Mouse (Mus musculus) liver, embryonic 11.5 days (tissue): ENCODE measurements around the gene Mmp24. TPM values are rescaled to one million over a fixed set of nuclear protein-coding genes. Genes with fewer than 3 reads are reported as not detected.
"Not testable (repeated sequence)": the region's sequence is repeated elsewhere in the genome, so short reads cannot be mapped to it uniquely, and the experiment has no call there.

Source experiments
- ATAC-seq: fragments of 200-750 bp; cut with Nextera tagmentation; replicated peaks from 2 replicates; pipeline ENCODE4 v1.8.0; 2017; ENCODE audit warnings: moderate number of reproducible peaks, mild to moderate bottlenecking, moderate TSS enrichment, moderate library complexity; ENCODE audit not compliant: low FRiP score
- DNase-seq: peaks from one replicate; pipeline ENCODE4 v3.0.0-alpha.2; 2017; ENCODE audit warnings: low spot score
- H3K27ac ChIP-seq: fragments of 300-500 bp; sonication (generic); 2 replicates; pipeline ENCODE4 v1.5.1; 2014; ENCODE audit warnings: mild to moderate bottlenecking, low read depth, low read length, control low read depth
- H3K27me3 ChIP-seq: fragments of 300-500 bp; sonication (generic); replicated peaks from 2 replicates; pipeline ENCODE4 v1.6.1; 2014; ENCODE audit warnings: low read length, mixed read lengths; ENCODE audit not compliant: control insufficient read depth, insufficient read depth
- H3K36me3 ChIP-seq: fragments of 300-500 bp; sonication (generic); 2 replicates; pipeline ENCODE4 v1.6.1; 2014; ENCODE audit warnings: mild to moderate bottlenecking, low read length, moderate library complexity, mixed read lengths; ENCODE audit not compliant: control insufficient read depth, insufficient read depth
- H3K4me1 ChIP-seq: fragments of 300-500 bp; sonication (generic); replicated peaks from 2 replicates; pipeline ENCODE4 v1.6.1; 2014; ENCODE audit warnings: low read length, mixed read lengths; ENCODE audit not compliant: control insufficient read depth, insufficient read depth
- H3K4me2 ChIP-seq: fragments of 300-500 bp; sonication (generic); 2 replicates; pipeline ENCODE4 v1.6.1; 2014; ENCODE audit warnings: mild to moderate bottlenecking, control low read depth, moderate library complexity
- H3K4me3 ChIP-seq: fragments of 300-500 bp; sonication (generic); 2 replicates; pipeline ENCODE4 v1.5.1; 2014; ENCODE audit warnings: low read depth, low read length, control low read depth
- H3K9ac ChIP-seq: fragments of 300-500 bp; sonication (generic); 2 replicates; pipeline ENCODE4 v1.6.1; 2014; ENCODE audit warnings: low read depth, low read length, control low read depth
- H3K9me3 ChIP-seq: fragments of 300-500 bp; sonication (generic); 2 replicates; pipeline ENCODE4 v1.6.1; 2016; ENCODE audit warnings: low read length, inconsistent platforms, mixed read lengths; ENCODE audit not compliant: control insufficient read depth
- WGBS: fragments of 180-500 bp; shearing (Covaris S2); extraction: QIAGEN DNeasy Blood & Tissue Kit; methylation state at CpG from one replicate; pipeline ENCODE4 v1.1.7; 2014; 5-methylcytosine and 5-hydroxymethylcytosine counted together
- polyA plus RNA-seq: library from polyadenylated mRNA; unstranded; fragments of >200 nt; fragmentation: Nextera tagmentation; extraction: Ambion mirVana; gene quantifications from 2 replicates; pipeline ENCODE4 v1.2.1, GENCODE M21; 2014

The Mmp24 gene
- polyA plus RNA-seq, 1 experiment from 2014 or later, result not detected

- H3K9ac ChIP-seq, result peak overlapping the region; percentile 71
- peaks cover 20% of the 10 kb centered on the region for H3K36me3 ChIP-seq
- peak overlapping the region; percentile 75 for H3K4me2 ChIP-seq
- DNase-seq (peak; percentile 46), ATAC-seq (peak; percentile 7; the same call in 1 of the 2 replicates)
- peaks cover 14% of the 10 kb centered on the region for H3K4me1 ChIP-seq
- 1% methylated on average over 52 of the region's 52 CpGs for WGBS
- no peaks in the 10 kb centered on the region for H3K27me3 ChIP-seq
- no peaks in the 10 kb centered on the region for H3K9me3 ChIP-seq
- H3K4me3 ChIP-seq, result peak overlapping the region; percentile 68
- peak overlapping the region; percentile 70 for H3K27ac ChIP-seq
These were observed 50.9 kb downstream of the Mmp24 start for GRCm38 (mm10) chr2:155825904-155826629.

- no peaks in the 10 kb centered on the region for H3K27me3 ChIP-seq
- H3K9me3 ChIP-seq, result no peaks in the 10 kb centered on the region
- 2% methylated on average over 27 of the region's 27 CpGs for WGBS
These were observed 51.7 kb downstream of the Mmp24 start, which contains the start of gene Eif6 for GRCm38 (mm10) chr2:155826630-155827424. Gene Eif6, minus strand, starts transcription at chr2:155826925.

GRCm38 (mm10) chr2:155830841-155831240 lies 55.7 kb downstream of the Mmp24 start:
- ATAC-seq, result no peak
- H3K27ac ChIP-seq, result no peak overlapping the region
- H3K27me3 ChIP-seq, result no peaks in the 10 kb centered on the region
- no peak overlapping the region for H3K4me3 ChIP-seq
- H3K36me3 ChIP-seq, result no peaks in the 10 kb centered on the region
- H3K4me1 ChIP-seq, result peaks cover 7% of the 10 kb centered on the region
- H3K9me3 ChIP-seq, result no peaks in the 10 kb centered on the region
- DNase-seq, result no peak
- WGBS, result 83% methylated on average over 8 of the region's 8 CpGs
- H3K4me2 ChIP-seq, result no peak overlapping the region
- no peak overlapping the region for H3K9ac ChIP-seq

More at GRCm38 (mm10) chr2:155826630-155827424, 51.7 kb downstream of the Mmp24 start, which contains the start of gene Eif6:
- peak within 1 kb of the TSS; percentile 75 for H3K4me2 ChIP-seq
- peaks cover 15% of the 10 kb centered on the region for H3K36me3 ChIP-seq
- H3K4me1 ChIP-seq, result peaks cover 14% of the 10 kb centered on the region
- peak within 1 kb of the TSS; percentile 70 for H3K27ac ChIP-seq
- peak within 1 kb of the TSS; percentile 71 for H3K9ac ChIP-seq
- peak within 1 kb of the TSS; percentile 68 for H3K4me3 ChIP-seq
- DNase-seq, result peak; percentile 93
- peak; percentile 93 for ATAC-seq

GRCm38 (mm10) chr2:155831302-155831701 lies 56.2 kb downstream of the Mmp24 start:
- Histone ChIP-seq H3K9ac (no peak overlapping the region), H3K4me2 (no peak overlapping the region), H3K9me3 (no peaks in the 10 kb centered on the region), H3K36me3 (no peaks in the 10 kb centered on the region), H3K4me1 (peaks cover 7% of the 10 kb centered on the region), H3K4me3 (no peak overlapping the region), H3K27ac (no peak overlapping the region), H3K27me3 (no peaks in the 10 kb centered on the region)
- DNase-seq (no peak), ATAC-seq (no peak)
- 45% methylated on average over 9 of the region's 9 CpGs for WGBS

DNA sequence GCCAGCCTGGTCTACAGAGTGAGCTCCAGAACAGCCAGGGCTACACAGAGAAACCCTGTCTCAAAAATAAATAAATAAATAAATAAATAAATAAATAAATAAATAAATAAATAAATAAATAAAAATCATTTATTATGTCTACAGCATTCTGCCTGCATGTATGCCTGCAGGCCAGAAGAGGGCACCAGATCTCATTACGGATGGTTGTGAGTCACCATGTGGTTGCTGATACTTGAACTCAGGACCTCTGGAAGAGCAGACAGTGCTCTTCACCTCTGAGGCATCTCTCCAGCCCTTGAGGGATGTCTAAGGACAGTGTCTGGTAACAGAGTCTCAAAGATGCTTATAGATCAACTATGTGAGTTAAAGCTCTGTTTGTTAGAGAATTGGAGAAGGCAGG lies 56.9 kb downstream of the Mmp24 start:
- WGBS, result 56% methylated on average over 1 of the region's 1 CpGs
- H3K4me3 ChIP-seq, H3K36me3 ChIP-seq, DNase-seq, H3K9ac ChIP-seq, H3K27me3 ChIP-seq, H3K4me1 ChIP-seq, H3K9me3 ChIP-seq, ATAC-seq, H3K4me2 ChIP-seq, H3K27ac ChIP-seq: not testable (repeated sequence)

DNA sequence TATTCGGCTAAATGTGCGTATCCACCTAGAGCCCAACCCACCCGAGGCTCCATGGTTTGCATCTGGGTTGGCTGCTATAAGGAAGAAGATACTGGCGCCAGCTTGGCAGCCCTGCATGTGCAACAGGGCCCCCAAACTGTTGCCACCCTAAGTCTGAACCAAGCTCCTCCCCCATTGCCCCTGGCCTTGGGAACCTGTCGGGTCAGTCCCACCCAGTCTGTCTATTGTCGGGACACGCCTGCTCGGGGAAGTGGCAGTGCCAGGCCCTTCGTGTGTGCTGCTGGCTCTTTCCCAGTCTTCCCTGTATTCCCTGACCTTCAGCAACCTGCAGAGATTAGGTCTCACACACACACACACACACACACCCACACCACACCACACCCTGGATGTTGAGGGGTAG lies 59.6 kb downstream of the Mmp24 start, which contains the start of gene Fam83c:
Gene Fam83c (minus strand): TSS at position 123 of the 400 bp plus-strand sequence.
- Histone ChIP-seq H3K4me2 (no peak within 1 kb of the TSS), H3K27me3 (no peaks in the 10 kb centered on the region), H3K4me1 (no peaks in the 10 kb centered on the region; the same call in 1 of the 2 replicates), H3K27ac (no peak within 1 kb of the TSS), H3K9ac (no peak within 1 kb of the TSS), H3K9me3 (no peaks in the 10 kb centered on the region), H3K4me3 (no peak within 1 kb of the TSS), H3K36me3 (no peaks in the 10 kb centered on the region)
- 66% methylated on average over 9 of the region's 9 CpGs for WGBS
- DNase-seq (no peak), ATAC-seq (no peak)

DNA sequence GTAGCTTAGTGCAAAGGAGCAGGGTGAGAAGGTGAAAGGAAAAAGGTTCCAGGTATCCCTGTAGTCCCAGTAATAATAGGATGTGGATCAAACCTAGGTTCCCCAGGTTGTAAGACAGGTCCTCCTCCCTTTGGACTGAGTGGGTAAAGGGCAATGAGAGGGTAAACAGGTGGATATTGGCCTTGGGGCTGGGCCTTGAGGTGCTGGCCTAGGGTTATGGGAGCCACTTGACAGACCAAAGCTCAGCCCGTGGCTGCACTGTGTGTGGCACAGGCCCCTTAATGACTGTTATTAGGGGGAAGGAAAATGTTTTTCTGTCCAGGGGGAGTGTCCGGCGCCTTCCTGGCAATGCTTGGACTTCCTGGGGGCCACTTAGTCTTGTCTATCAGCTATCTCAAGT lies 62.8 kb downstream of the Mmp24 start:
- H3K4me2 ChIP-seq, result no peak overlapping the region
- H3K9me3 ChIP-seq, result no peaks in the 10 kb centered on the region
- no peak overlapping the region for H3K9ac ChIP-seq
- H3K27ac ChIP-seq, result no peak overlapping the region
- no peaks in the 10 kb centered on the region for H3K36me3 ChIP-seq
- no peaks in the 10 kb centered on the region for H3K27me3 ChIP-seq
- WGBS, result 69% methylated on average over 3 of the region's 3 CpGs
- ATAC-seq (no peak), DNase-seq (no peak)
- no peak overlapping the region for H3K4me3 ChIP-seq
- H3K4me1 ChIP-seq, result no peaks in the 10 kb centered on the region; the same call in 1 of the 2 replicates

- no peak overlapping the region for H3K4me2 ChIP-seq
- ATAC-seq, result no peak
- no peak overlapping the region for H3K9ac ChIP-seq
- H3K9me3 ChIP-seq, result no peaks in the 10 kb centered on the region
- no peak for DNase-seq
- no peaks in the 10 kb centered on the region for H3K36me3 ChIP-seq
- no peak overlapping the region for H3K27ac ChIP-seq
- no peaks in the 10 kb centered on the region for H3K27me3 ChIP-seq
- no peak overlapping the region for H3K4me3 ChIP-seq
- H3K4me1 ChIP-seq, result no peaks in the 10 kb centered on the region; the same call in 1 of the 2 replicates
- WGBS, result 80% methylated on average over 4 of the region's 4 CpGs
These were observed 63.8 kb downstream of the Mmp24 start for GRCm38 (mm10) chr2:155838961-155839360.
